Mouse (Mus musculus) thymus, adult 2 months (tissue): Measurements from ENCODE around the gene Mettl17.

Experiments used
- CTCF ChIP-seq: fragments of 200-500 bp; IDR thresholded peaks from 2 replicates; pipeline ENCODE4 v1.5.1; 2012; ENCODE audit warnings: mild to moderate bottlenecking, control low read depth, low read length, moderate library complexity, borderline replicate concordance; ENCODE audit not compliant: control insufficient read depth, poor library complexity, insufficient read depth; ENCODE audit errors: extremely low read depth
- POLR2A ChIP-seq: fragments of 200-500 bp; IDR thresholded peaks from 2 replicates; pipeline ENCODE4 v1.6.1; 2012; ENCODE audit warnings: mild to moderate bottlenecking, low read length, control low read depth, moderate library complexity; ENCODE audit not compliant: control insufficient read depth, poor library complexity, insufficient read depth; ENCODE audit errors: extremely low read depth

- peak; percentile 74 for TF ChIP-seq POLR2A
- 0 out of 2 replicates have a peak, but pooled peaks have one; percentile 6 for TF ChIP-seq CTCF
Observed at GRCm38 (mm10) chr14:51913062-51913959, 28.7 kb downstream of the Mettl17 start.
